Mouse (Mus musculus) adrenal gland, postnatal 25 days (tissue): ENCODE data around the gene Gps2. TPM values are rescaled to one million over a fixed set of nuclear protein-coding genes. Genes with fewer than 3 reads are reported as not detected.

Experiments
- DNase-seq: peaks from one replicate; pipeline ENCODE4 v3.0.0; 2021; ENCODE audit warnings: mixed read lengths
- microRNA-seq, 2 experiments: library from miRNA; unstranded; fragments of <30 nt; microRNA quantifications; one replicate each; pipeline ENCODE4 v1.2.0; 2021
- total RNA-seq: library from RNA; stranded (reverse); gene quantifications from 2 replicates; pipeline ENCODE4 v1.2.3, GENCODE M21; 2021

The Gps2 gene
- total RNA-seq, 1 experiment from 2014 or later, result 62.5 TPM

DNA sequence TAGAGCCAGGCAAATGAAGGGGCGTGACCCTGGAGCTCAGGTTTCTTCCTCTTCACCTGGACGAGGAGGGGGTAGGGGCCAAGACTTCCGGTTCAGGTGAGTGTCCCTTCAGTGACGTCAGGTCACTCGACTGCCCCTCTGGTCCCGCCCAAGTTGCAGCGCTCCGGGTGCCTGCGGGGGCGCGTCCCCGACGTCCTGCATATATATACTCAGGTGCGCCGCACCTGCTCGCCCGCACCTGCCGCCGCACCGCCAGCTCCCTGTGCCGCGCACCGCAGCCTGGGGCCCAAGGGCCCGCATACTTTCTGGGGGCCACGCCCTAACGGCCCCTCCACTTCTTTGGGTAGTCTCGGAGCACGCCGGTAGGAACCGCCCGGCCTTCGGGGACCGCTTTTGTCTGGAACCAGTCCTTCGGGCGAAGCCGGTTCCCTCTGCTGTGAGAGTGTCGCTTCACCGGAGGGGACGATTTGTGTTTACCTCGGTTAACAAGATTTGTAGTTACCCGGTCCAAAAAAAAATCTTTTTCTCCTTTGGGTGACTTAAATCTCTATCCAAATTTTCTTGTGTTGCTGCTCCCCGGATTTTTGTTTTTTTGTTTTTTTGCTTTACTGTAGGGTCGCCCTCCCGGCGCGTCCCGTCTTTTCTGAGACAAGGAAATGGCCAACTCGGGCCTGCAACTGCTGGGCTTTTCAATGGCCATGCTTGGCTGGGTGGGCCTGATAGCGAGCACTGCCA, 51.8 kb downstream of the Gps2 start:
- no peak for DNase-seq

Small RNA genes within 50 kb of the gene (microRNA-seq; reads per million reads assigned to microRNA genes)
- 0 reads per million in 2 experiments for gene Mir6924

Other genes starting within 250 kb of the Gps2 start
- 14.2 and 22.6 TPM in 2 replicates for gene Cd68, start 247.7 kb upstream of the Gps2 start, total RNA-seq
- gene Eif4a1, start 241.5 kb upstream of the Gps2 start, total RNA-seq, result 624 and 654 TPM in 2 replicates
- gene Senp3, start 231.8 kb upstream of the Gps2 start, total RNA-seq, result 91.6 and 91.8 TPM in 2 replicates
- gene Tnfsf13, start 228.1 kb upstream of the Gps2 start, total RNA-seq, result 3.8 and 4.1 TPM in 2 replicates
- gene Tnfsf12, start 218.0 kb upstream of the Gps2 start, total RNA-seq, result 16.6 and 25.6 TPM in 2 replicates
- gene Tnfsfm13, start 217.8 kb upstream of the Gps2 start, total RNA-seq, result 3.8 and 4.6 TPM in 2 replicates
- 98.5 and 101 TPM in 2 replicates for gene Polr2a, start 155.3 kb upstream of the Gps2 start, total RNA-seq
- gene Slc35g3, start 151.9 kb upstream of the Gps2 start, total RNA-seq, result not detected in 2 replicates
- gene Zbtb4, start 148.0 kb upstream of the Gps2 start, total RNA-seq, result 39.5 and 65.8 TPM in 2 replicates
- gene Chrnb1, start 117.9 kb upstream of the Gps2 start, total RNA-seq, result 1.8 and 2.4 TPM in 2 replicates
- 3.6 and 3.9 TPM in 2 replicates for gene Fgf11, start 112.0 kb upstream of the Gps2 start, total RNA-seq
- gene Tmem102, start 108.3 kb upstream of the Gps2 start, total RNA-seq, result not detected in 2 replicates
- gene Gm39566, start 98.6 kb upstream of the Gps2 start, total RNA-seq, result not detected in 2 replicates
- gene Spem2, start 95.4 kb upstream of the Gps2 start, total RNA-seq, result not detected in 2 replicates
- not detected in 2 replicates for gene Spem1, start 91.7 kb upstream of the Gps2 start, total RNA-seq
- 18.6 and 19.7 TPM in 2 replicates for gene Nlgn2, start 76.1 kb upstream of the Gps2 start, total RNA-seq
- gene Tmem256, start 75.4 kb upstream of the Gps2 start, total RNA-seq, result 149 and 152 TPM in 2 replicates
- gene Plscr3, start 67.5 kb upstream of the Gps2 start, total RNA-seq, result 43.8 and 52.9 TPM in 2 replicates
- gene Tnk1, start 55.2 kb upstream of the Gps2 start, total RNA-seq, result not detected in 2 replicates
- not detected in 2 replicates for gene Tmem95, start 35.9 kb upstream of the Gps2 start, total RNA-seq
- gene Kctd11, start 32.5 kb upstream of the Gps2 start, total RNA-seq, result 4.4 and 4.9 TPM in 2 replicates
- gene Acap1, start 18.3 kb upstream of the Gps2 start, total RNA-seq, result 0.30 TPM in 1 of 2 replicates, not detected in the other
- 1.2 and 2.6 TPM in 2 replicates for gene 2810408A11Rik, start 12.9 kb upstream of the Gps2 start, total RNA-seq
- gene Neurl4, start 12.8 kb upstream of the Gps2 start, total RNA-seq, result 52.4 and 55.5 TPM in 2 replicates
- 542 and 558 TPM in 2 replicates for gene Eif5a, start 8.1 kb downstream of the Gps2 start, total RNA-seq
- gene Ybx2, start 21.9 kb downstream of the Gps2 start, total RNA-seq, result 14.1 and 14.8 TPM in 2 replicates
- gene Slc2a4, start 34.3 kb downstream of the Gps2 start, total RNA-seq, result 42.6 and 48.6 TPM in 2 replicates
- 0.52 TPM in 1 of 2 replicates, not detected in the other for gene Cldn7, start 50.9 kb downstream of the Gps2 start, total RNA-seq
- 123 and 141 TPM in 2 replicates for gene Ctdnep1, start 67.3 kb downstream of the Gps2 start, total RNA-seq
- gene Elp5, start 68.6 kb downstream of the Gps2 start, total RNA-seq, result 71.1 and 76.1 TPM in 2 replicates
- 406 and 407 TPM in 2 replicates for gene Gabarap, start 77.3 kb downstream of the Gps2 start, total RNA-seq
- gene Phf23, start 81.9 kb downstream of the Gps2 start, total RNA-seq, result 55.7 and 64.6 TPM in 2 replicates
- gene Dvl2, start 86.7 kb downstream of the Gps2 start, total RNA-seq, result 19.6 and 22.3 TPM in 2 replicates
- 391 and 422 TPM in 2 replicates for gene Acadvl, start 101.5 kb downstream of the Gps2 start, total RNA-seq
- gene Dlg4, start 103.1 kb downstream of the Gps2 start, total RNA-seq, result 30.7 and 31.0 TPM in 2 replicates
- 0.91 and 3.4 TPM in 2 replicates for gene Asgr1, start 140.2 kb downstream of the Gps2 start, total RNA-seq
- gene Asgr2, start 178.8 kb downstream of the Gps2 start, total RNA-seq, result 2.9 and 4.1 TPM in 2 replicates
- 2.2 and 2.6 TPM in 2 replicates for gene Mgl2, start 216.4 kb downstream of the Gps2 start, total RNA-seq
- gene Clec10a, start 242.3 kb downstream of the Gps2 start, total RNA-seq, result 0.81 and 2.0 TPM in 2 replicates